20 mouse cellular contexts compared by ENCODE assay signal in genomic region chr13:93459566-93459965, GRCm38 (mm10). TPM values are rescaled to one million over a fixed set of nuclear protein-coding genes. Genes with fewer than 3 reads are reported as not detected.
DNase-seq lines count a peak whose midpoint lies in the region; ATAC-seq and TF ChIP-seq lines count a peak whose summit lies in the region.
"Had no signal": no experiment of that assay in that cellular context is flagged by ENCODE, and none has a peak within 500 bp of the region (broad histone marks: within the 10 kb centered on the region; RNA-seq: fewer than 3 reads in every experiment).

No protein-coding gene starts in this region.

- no peak for ATAC-seq in kidney, postnatal 0 days (replicated peaks; ENCODE audit: low FRiP score, low read depth)
- ATAC-seq: forebrain, embryonic 13.5 days; midbrain, embryonic 15.5 days had no signal

- no peaks in the 10 kb centered on the region for H3K9me3 ChIP-seq in kidney, postnatal 0 days (replicated peaks; ENCODE audit: low read length)
- H3K9me3 ChIP-seq: forebrain, embryonic 13.5 days; hindbrain, embryonic 13.5 days; megakaryocyte, embryonic 14.5 days; midbrain, embryonic 15.5 days; neural tube, embryonic 15.5 days had no signal

- TF ChIP-seq CTCF in gastrocnemius, adult 2 months (IDR thresholded peaks at IDR 0.05) = no peak
- no peak for TF ChIP-seq CTCF in kidney, postnatal 0 days (IDR thresholded peaks at IDR 0.05; ENCODE audit: low read depth)

- 96% methylated on average over 7 of the region's 7 CpGs for WGBS in kidney, postnatal 0 days

- H3K27me3 ChIP-seq in kidney, postnatal 0 days (ENCODE audit: insufficient read depth, low read length) = no peaks in the 10 kb centered on the region
- H3K27me3 ChIP-seq: forebrain, embryonic 13.5 days; hindbrain, embryonic 13.5 days; megakaryocyte, embryonic 14.5 days; midbrain, embryonic 15.5 days; neural tube, embryonic 15.5 days had no signal

- no peaks in the 10 kb centered on the region for H3K4me1 ChIP-seq in kidney, postnatal 0 days (replicated peaks; ENCODE audit: insufficient read depth, low read length)
- H3K4me1 ChIP-seq: forebrain, embryonic 13.5 days; hindbrain, embryonic 13.5 days; megakaryocyte, embryonic 14.5 days; midbrain, embryonic 15.5 days; neural tube, embryonic 15.5 days had no signal

- DNase-seq in gastrocnemius, adult 2 months = no peak
- no peak for DNase-seq in gastrocnemius, postnatal 25 days
- peak; percentile 10 for DNase-seq in kidney, postnatal 0 days (ENCODE audit: low spot score)
- DNase-seq in kidney, adult 18-20 months = no peak
- peak; percentile 38 for DNase-seq in brain, adult 2 months (ENCODE audit: low read depth, low spot score)
- DNase-seq in heart, postnatal 4 days = peak; percentile 18
- DNase-seq in left cerebral cortex, postnatal 36 days (ENCODE audit: low spot score in 2 of 2) = no peak
- no peak for DNase-seq in spleen, postnatal 10 days (ENCODE audit: low spot score in 2 of 2)
- DNase-seq: adrenal gland, postnatal 25 days; B cell, adult 2 months; cerebellum, adult 11-12 months; cerebellum, postnatal 36 days; spleen, adult 18-20 months; thymus, postnatal 36 days had no signal

- peaks cover 21% of the 10 kb centered on the region for H3K36me3 ChIP-seq in kidney, postnatal 0 days (ENCODE audit: insufficient read depth, low read length)

- peak overlapping the region; percentile 24; the same call in 1 of the 2 replicates for H3K27ac ChIP-seq in gastrocnemius, adult 2 months
- H3K27ac ChIP-seq in kidney, postnatal 0 days = no peak overlapping the region
- H3K27ac ChIP-seq: forebrain, embryonic 13.5 days; hindbrain, embryonic 13.5 days; midbrain, embryonic 15.5 days; neural tube, embryonic 15.5 days had no signal

- intact Hi-C loops in gastrocnemius, adult 2 months (cut with DNase I) = no loop called here
- intact Hi-C loops in left cerebral cortex, postnatal 36 days (cut with DNase I) = loop anchor here (10.0 kb wide), 1 partner anchor 155 kb away; no protein-coding TSS in a partner anchor

- no peak overlapping the region for H3K4me2 ChIP-seq in kidney, postnatal 0 days (ENCODE audit: low read length)
- H3K4me2 ChIP-seq: forebrain, embryonic 13.5 days; hindbrain, embryonic 13.5 days; liver, embryonic 11.5 days; midbrain, embryonic 15.5 days; neural tube, embryonic 15.5 days had no signal

- H3K9ac ChIP-seq in kidney, postnatal 0 days (ENCODE audit: low read depth, low read length) = no peak overlapping the region
- H3K9ac ChIP-seq: forebrain, embryonic 13.5 days; hindbrain, embryonic 13.5 days; midbrain, embryonic 15.5 days; neural tube, embryonic 15.5 days had no signal

- no peak overlapping the region for H3K4me3 ChIP-seq in gastrocnemius, adult 2 months
- H3K4me3 ChIP-seq in kidney, postnatal 0 days (replicated peaks; ENCODE audit: low read depth, low read length) = no peak overlapping the region
- H3K4me3 ChIP-seq: forebrain, embryonic 13.5 days; hindbrain, embryonic 13.5 days; megakaryocyte, embryonic 14.5 days; midbrain, embryonic 15.5 days; neural tube, embryonic 15.5 days had no signal

RNA-seq across cellular contexts. Expression of gene Jmy, which starts 40.0 kb away (rescaled TPM):
- 10 to 100 TPM; 32.8 to 33.8 TPM for total RNA-seq in gastrocnemius, adult 2 months (2021)
- 10 to 100 TPM; 20.7 to 26.9 TPM for total RNA-seq in gastrocnemius, postnatal 25 days (2021)
- 6.2 and 7.6 TPM in 2 replicates for polyA plus RNA-seq in kidney, postnatal 0 days (2015; fragmentation: Nextera tagmentation; extraction: Ambion mirVana)
- 10 to 100 TPM; 35.1 to 37.5 TPM for total RNA-seq in heart, postnatal 4 days (2021)
- 10 to 100 TPM; 42.3 to 43.3 TPM for total RNA-seq in left cerebral cortex, postnatal 36 days (2021)

Comparison
In these comparisons a context has a peak if more than half of its experiments do, and no peak if none do; other contexts are left out.
1. DNase-seq: peak in kidney, postnatal 0 days (single experiment), brain, adult 2 months (single experiment) and heart, postnatal 4 days (single experiment); none in gastrocnemius, adult 2 months (single experiment), gastrocnemius, postnatal 25 days (single experiment), kidney, adult 18-20 months (single experiment), left cerebral cortex, postnatal 36 days (0 of 2) and spleen, postnatal 10 days (0 of 2).